Mouse (Mus musculus) heart, embryonic 15.5 days (tissue): ENCODE results near the gene Lepr. TPM values are rescaled to one million over a fixed set of nuclear protein-coding genes. Genes with fewer than 3 reads are reported as not detected.

Experiments
- ATAC-seq: fragments of 200-750 bp; cut with Nextera tagmentation; replicated peaks from 2 replicates; pipeline ENCODE4 v1.8.0; 2017; ENCODE audit warnings: low read depth, moderate TSS enrichment; ENCODE audit not compliant: insufficient number of reproducible peaks, insufficient read depth, low FRiP score
- H3K27ac ChIP-seq: fragments of 300-500 bp; sonication (generic); 2 replicates; pipeline ENCODE4 v1.5.1; 2015; ENCODE audit warnings: mild to moderate bottlenecking, inconsistent platforms
- H3K27me3 ChIP-seq: fragments of 300-500 bp; sonication (generic); 2 replicates; pipeline ENCODE4 v1.6.1; 2015; ENCODE audit warnings: inconsistent platforms
- H3K36me3 ChIP-seq: fragments of 300-500 bp; sonication (generic); 2 replicates; pipeline ENCODE4 v1.6.1; 2015; ENCODE audit warnings: mild to moderate bottlenecking, inconsistent platforms
- H3K4me1 ChIP-seq: fragments of 300-500 bp; sonication (generic); replicated peaks from 2 replicates; pipeline ENCODE4 v1.6.1; 2015; ENCODE audit warnings: inconsistent platforms
- H3K4me2 ChIP-seq: fragments of 300-500 bp; sonication (generic); 2 replicates; pipeline ENCODE4 v1.6.1; 2015; ENCODE audit warnings: inconsistent platforms, mild to moderate bottlenecking, moderate library complexity
- H3K4me3 ChIP-seq: fragments of 300-500 bp; sonication (generic); 2 replicates; pipeline ENCODE4 v1.5.1; 2015; ENCODE audit warnings: mild to moderate bottlenecking, inconsistent platforms
- H3K9ac ChIP-seq: fragments of 300-500 bp; sonication (generic); 2 replicates; pipeline ENCODE4 v1.6.1; 2015; ENCODE audit warnings: mild to moderate bottlenecking, inconsistent platforms
- H3K9me3 ChIP-seq: fragments of 300-500 bp; sonication (generic); replicated peaks from 2 replicates; pipeline ENCODE4 v1.6.1; 2016; ENCODE audit warnings: inconsistent platforms
- WGBS: fragments of 180-500 bp; shearing (Covaris S2); methylation state at CpG from one replicate; pipeline ENCODE4 v1.1.7; 2015; ENCODE audit warnings: mixed read lengths; 5-methylcytosine and 5-hydroxymethylcytosine counted together
- polyA plus RNA-seq: library from polyadenylated mRNA; unstranded; fragments of >200 nt; fragmentation: Nextera tagmentation; extraction: Ambion mirVana; gene quantifications from 2 replicates; pipeline ENCODE4 v1.2.1, GENCODE M21; 2015

The Lepr gene
- polyA plus RNA-seq: 1.6 TPM in 2 replicates

GRCm38 (mm10) chr4:101717367-101718121 lies at the start of gene Lepr:
Gene Lepr (plus strand): TSS chr4:101717404.
- Histone ChIP-seq H3K4me3 (peak within 1 kb of the TSS; percentile 52), H3K27me3 (peaks cover 15% of the 10 kb centered on the region), H3K4me2 (peak within 1 kb of the TSS; percentile 81), H3K4me1 (peaks cover 7% of the 10 kb centered on the region; the same call in 1 of the 2 replicates), H3K36me3 (no peaks in the 10 kb centered on the region), H3K9ac (peak within 1 kb of the TSS; percentile 35), H3K27ac (no peak within 1 kb of the TSS), H3K9me3 (no peaks in the 10 kb centered on the region)
- 1% methylated on average over 50 of the region's 50 CpGs for WGBS
- ATAC-seq: no peak

DNA sequence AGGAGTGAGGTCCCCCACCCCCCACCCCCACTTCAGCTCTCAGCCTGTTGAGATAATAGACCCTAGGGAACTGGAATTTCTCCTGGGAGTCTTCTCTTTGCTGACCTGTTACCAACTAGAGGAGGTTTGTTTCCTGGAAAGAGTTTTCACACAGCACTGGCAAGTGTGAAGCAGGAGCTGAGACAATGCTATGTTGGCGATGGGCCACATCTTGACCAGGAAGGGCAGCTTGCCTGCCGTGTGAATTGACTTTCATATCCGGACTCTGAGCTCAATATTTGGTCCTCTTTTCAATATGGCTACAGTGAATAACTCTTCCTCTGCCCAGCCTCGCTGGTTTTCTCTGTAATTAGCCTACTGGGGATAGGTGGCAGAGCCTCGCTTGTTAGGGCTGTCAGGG lies 48.0 kb upstream of the Lepr start:
- Histone ChIP-seq H3K4me3 (no peak overlapping the region), H3K36me3 (no peaks in the 10 kb centered on the region), H3K27me3 (no peaks in the 10 kb centered on the region), H3K4me2 (no peak overlapping the region), H3K27ac (no peak overlapping the region), H3K9me3 (no peaks in the 10 kb centered on the region), H3K9ac (no peak overlapping the region), H3K4me1 (no peaks in the 10 kb centered on the region; the same call in 1 of the 2 replicates)
- no peak for ATAC-seq
- 62% methylated on average over 5 of the region's 5 CpGs for WGBS

DNA sequence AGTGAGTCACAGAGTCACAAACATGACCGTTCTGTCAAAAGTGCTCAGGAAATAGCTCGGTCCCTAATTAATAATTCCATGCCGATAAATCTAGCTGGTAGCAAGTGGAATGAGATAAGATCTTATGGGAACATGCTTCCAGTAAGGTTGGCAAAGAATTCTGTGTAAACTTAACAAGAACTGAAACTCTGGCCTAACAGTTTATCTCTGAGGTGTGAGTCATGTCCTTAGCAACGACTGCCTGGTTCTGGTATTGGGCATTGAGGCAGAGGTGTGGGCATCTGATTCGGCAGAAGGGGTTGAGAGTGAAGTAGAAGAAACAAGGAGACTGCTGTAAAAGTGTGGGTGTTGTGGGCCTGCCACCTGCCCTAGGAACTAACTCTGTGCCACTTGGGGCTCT lies 47.4 kb upstream of the Lepr start:
- H3K4me1 ChIP-seq: no peaks in the 10 kb centered on the region; the same call in 1 of the 2 replicates
- no peak overlapping the region for H3K27ac ChIP-seq
- WGBS: 73% methylated on average over 5 of the region's 5 CpGs
- no peak for ATAC-seq
- no peak overlapping the region for H3K4me2 ChIP-seq
- no peak overlapping the region for H3K4me3 ChIP-seq
- no peak overlapping the region for H3K9ac ChIP-seq
- H3K36me3 ChIP-seq: no peaks in the 10 kb centered on the region
- no peaks in the 10 kb centered on the region for H3K27me3 ChIP-seq
- H3K9me3 ChIP-seq: no peaks in the 10 kb centered on the region

DNA sequence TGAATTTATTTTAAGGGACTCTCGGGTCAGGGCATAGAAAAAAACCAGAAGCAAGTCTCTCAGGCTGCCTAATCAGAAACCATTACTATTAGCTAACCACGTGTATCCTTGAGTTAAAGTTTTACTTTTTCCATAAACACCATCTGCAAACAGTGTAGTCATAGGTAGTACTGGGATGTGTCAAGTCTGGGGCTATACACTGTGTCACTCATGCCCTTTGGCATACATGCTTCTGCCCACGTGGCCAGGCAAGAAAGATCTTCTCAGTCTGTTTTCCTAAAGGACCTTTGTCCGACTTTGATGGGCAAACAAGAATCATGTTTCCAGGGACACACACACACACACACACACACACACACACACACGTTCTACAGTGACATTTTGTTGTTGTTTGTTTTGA lies 42.4 kb upstream of the Lepr start:
- no peak for ATAC-seq
- 66% methylated on average over 5 of the region's 5 CpGs for WGBS

GRCm38 (mm10) chr4:101675726-101676125 lies 41.5 kb upstream of the Lepr start:
- Histone ChIP-seq H3K27ac (no peak overlapping the region), H3K4me1 (no peaks in the 10 kb centered on the region)
- no peak for ATAC-seq

More for the DNA sequence above, 42.4 kb upstream of the Lepr start:
- Histone ChIP-seq H3K27ac (no peak overlapping the region), H3K27me3 (no peaks in the 10 kb centered on the region), H3K9ac (no peak overlapping the region), H3K36me3 (no peaks in the 10 kb centered on the region), H3K4me2 (no peak overlapping the region), H3K4me1 (no peaks in the 10 kb centered on the region), H3K4me3 (no peak overlapping the region), H3K9me3 (no peaks in the 10 kb centered on the region)

DNA sequence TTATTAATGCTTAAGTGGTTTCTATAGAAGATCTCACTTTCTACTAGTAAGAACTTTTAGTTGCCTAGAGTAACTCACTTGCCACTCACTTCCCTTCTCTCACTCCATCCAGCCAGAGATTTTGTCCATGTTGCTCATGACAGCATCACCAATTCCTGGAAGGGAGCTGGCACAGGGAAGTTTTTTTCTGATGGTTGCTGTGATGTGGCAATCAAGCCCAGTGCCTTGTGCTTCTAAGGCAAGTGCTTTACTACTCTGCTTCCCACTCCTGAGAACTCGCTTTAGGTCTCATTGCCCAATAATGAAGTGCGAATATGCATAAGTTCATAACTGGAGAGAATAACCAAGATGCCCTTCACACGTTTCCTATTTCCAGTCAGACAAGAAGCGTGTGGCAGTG lies 34.6 kb upstream of the Lepr start:
- Histone ChIP-seq H3K36me3 (no peaks in the 10 kb centered on the region), H3K27me3 (no peaks in the 10 kb centered on the region), H3K4me1 (no peaks in the 10 kb centered on the region), H3K4me3 (no peak overlapping the region), H3K9ac (no peak overlapping the region), H3K4me2 (no peak overlapping the region), H3K9me3 (no peaks in the 10 kb centered on the region), H3K27ac (no peak overlapping the region)
- ATAC-seq: no peak
- 84% methylated on average over 4 of the region's 4 CpGs for WGBS

More at GRCm38 (mm10) chr4:101675726-101676125, 41.5 kb upstream of the Lepr start:
- Histone ChIP-seq H3K36me3 (no peaks in the 10 kb centered on the region), H3K9ac (no peak overlapping the region), H3K27me3 (no peaks in the 10 kb centered on the region), H3K4me2 (no peak overlapping the region), H3K4me3 (no peak overlapping the region), H3K9me3 (no peaks in the 10 kb centered on the region)
- 56% methylated on average over 4 of the region's 4 CpGs for WGBS

GRCm38 (mm10) chr4:101683086-101683485 lies 34.1 kb upstream of the Lepr start:
- no peak overlapping the region for H3K4me3 ChIP-seq
- WGBS: 60% methylated on average over 3 of the region's 3 CpGs
- H3K4me1 ChIP-seq: no peaks in the 10 kb centered on the region
- H3K9ac ChIP-seq: no peak overlapping the region
- H3K27me3 ChIP-seq: no peaks in the 10 kb centered on the region
- no peak overlapping the region for H3K27ac ChIP-seq
- H3K36me3 ChIP-seq: no peaks in the 10 kb centered on the region
- ATAC-seq: no peak
- no peaks in the 10 kb centered on the region for H3K9me3 ChIP-seq
- H3K4me2 ChIP-seq: no peak overlapping the region

DNA sequence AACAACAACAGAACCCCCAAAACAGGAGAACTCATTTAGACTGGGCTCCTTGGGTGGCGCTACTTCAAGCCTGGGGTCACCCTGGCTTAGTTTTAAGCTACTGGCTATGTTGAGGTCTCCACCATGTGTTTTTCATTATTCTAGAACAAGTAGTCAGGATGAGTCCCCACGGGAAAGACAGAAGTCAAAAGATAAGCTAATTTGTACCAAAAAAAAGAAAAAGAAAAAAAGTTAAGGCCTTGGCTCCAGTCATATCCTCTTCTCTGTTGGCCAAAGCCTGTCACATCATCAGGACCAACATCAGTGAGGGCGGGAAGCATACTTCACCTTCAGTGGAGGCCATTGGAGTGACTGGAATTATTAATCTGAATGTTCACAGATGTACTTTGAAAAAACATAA lies 32.4 kb upstream of the Lepr start:
- Histone ChIP-seq H3K4me1 (no peaks in the 10 kb centered on the region), H3K4me2 (no peak overlapping the region)
- 67% methylated on average over 3 of the region's 3 CpGs for WGBS

DNA sequence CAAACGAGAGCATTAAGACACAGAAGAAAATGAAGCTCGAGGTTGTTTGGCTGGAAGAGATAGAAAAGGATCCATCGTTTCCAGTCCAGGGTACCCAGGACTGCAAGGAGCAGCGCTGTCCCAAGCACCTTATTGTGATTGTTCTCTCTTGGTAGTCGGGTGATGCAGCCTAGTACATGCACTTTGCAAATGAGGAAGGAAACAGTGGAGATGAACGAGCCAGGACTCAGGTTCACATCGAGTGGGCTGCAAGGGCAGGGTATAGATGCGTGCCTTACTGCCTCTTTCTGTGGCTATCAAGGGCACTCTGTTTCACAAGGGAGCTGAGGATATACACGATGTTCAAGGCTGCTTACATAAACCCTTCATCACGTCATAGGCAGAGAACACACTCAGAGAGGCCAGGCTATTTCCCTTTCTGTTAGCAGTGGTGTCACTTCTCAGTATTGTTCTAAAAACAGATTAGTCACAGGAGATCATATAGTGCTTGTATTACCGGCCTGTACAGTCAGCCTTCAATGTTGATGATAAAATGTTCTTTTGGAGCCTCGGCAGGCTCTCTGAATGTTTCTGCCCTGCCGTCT lies 30.9 kb upstream of the Lepr start:
- no peaks in the 10 kb centered on the region for H3K9me3 ChIP-seq
- H3K27ac ChIP-seq: no peak overlapping the region
- ATAC-seq: no peak
- 65% methylated on average over 13 of the region's 13 CpGs for WGBS
- H3K4me3 ChIP-seq: no peak overlapping the region
- H3K9ac ChIP-seq: no peak overlapping the region
- no peaks in the 10 kb centered on the region for H3K4me1 ChIP-seq
- no peak overlapping the region for H3K4me2 ChIP-seq
- no peaks in the 10 kb centered on the region for H3K36me3 ChIP-seq
- no peaks in the 10 kb centered on the region for H3K27me3 ChIP-seq

More for the DNA sequence above, 32.4 kb upstream of the Lepr start:
- Histone ChIP-seq H3K27ac (no peak overlapping the region), H3K36me3 (no peaks in the 10 kb centered on the region), H3K9ac (no peak overlapping the region), H3K27me3 (no peaks in the 10 kb centered on the region), H3K4me3 (no peak overlapping the region), H3K9me3 (no peaks in the 10 kb centered on the region)
- ATAC-seq: no peak

- no peak for ATAC-seq
- H3K27me3 ChIP-seq: no peaks in the 10 kb centered on the region
- H3K27ac ChIP-seq: 0 out of 2 replicates have a peak overlapping the region, but pooled peaks have one; percentile 24
These were observed 28.0 kb upstream of the Lepr start for GRCm38 (mm10) chr4:101689241-101689640.

DNA sequence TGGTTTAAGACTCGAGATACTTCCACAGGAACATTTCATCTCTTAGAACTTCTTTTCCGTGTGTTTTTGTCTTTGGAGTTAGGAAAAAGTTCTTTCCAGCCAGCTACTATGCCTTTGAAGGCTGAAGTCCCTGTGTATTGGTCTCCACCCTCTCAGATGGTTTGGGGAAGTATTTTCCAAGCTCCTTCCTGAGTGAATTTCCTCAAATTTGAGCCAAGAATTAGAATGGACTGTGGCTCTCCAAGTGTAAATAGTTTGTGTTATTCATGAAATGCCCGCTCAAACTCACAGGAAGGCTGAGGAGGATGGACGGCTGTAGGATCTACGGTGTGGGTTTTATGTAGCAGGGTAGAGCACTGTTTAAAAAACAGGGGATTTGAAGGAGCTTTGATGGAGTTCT lies 27.6 kb upstream of the Lepr start:
- 0 out of 2 replicates have a peak overlapping the region, but pooled peaks have one; percentile 24 for H3K27ac ChIP-seq

More at GRCm38 (mm10) chr4:101689241-101689640, 28.0 kb upstream of the Lepr start:
- Histone ChIP-seq H3K4me1 (no peaks in the 10 kb centered on the region), H3K9ac (no peak overlapping the region), H3K4me3 (no peak overlapping the region), H3K9me3 (no peaks in the 10 kb centered on the region), H3K4me2 (no peak overlapping the region), H3K36me3 (no peaks in the 10 kb centered on the region)
- WGBS: 82% methylated on average over 4 of the region's 4 CpGs

More for the DNA sequence above, 27.6 kb upstream of the Lepr start:
- 64% methylated on average over 5 of the region's 5 CpGs for WGBS
- no peak overlapping the region for H3K9ac ChIP-seq
- ATAC-seq: no peak
- no peaks in the 10 kb centered on the region for H3K9me3 ChIP-seq
- no peak overlapping the region for H3K4me2 ChIP-seq
- no peak overlapping the region for H3K4me3 ChIP-seq
- H3K4me1 ChIP-seq: no peaks in the 10 kb centered on the region
- no peaks in the 10 kb centered on the region for H3K36me3 ChIP-seq
- H3K27me3 ChIP-seq: no peaks in the 10 kb centered on the region
